Mouse (Mus musculus) neural tube, embryonic 15.5 days (tissue): ENCODE data around the gene Bcas2. TPM values are rescaled to one million over a fixed set of nuclear protein-coding genes. Genes with fewer than 3 reads are reported as not detected.

Source experiments
- ATAC-seq: fragments of 200-750 bp; cut with Nextera tagmentation; 2 replicates; pipeline ENCODE4 v1.8.0; 2017; ENCODE audit warnings: mild to moderate bottlenecking, moderate TSS enrichment, moderate library complexity; ENCODE audit not compliant: low FRiP score
- H3K27ac ChIP-seq: fragments of 300-500 bp; sonication (generic); replicated peaks from 2 replicates; pipeline ENCODE4 v1.5.1; 2015; ENCODE audit warnings: mild to moderate bottlenecking, inconsistent platforms
- H3K27me3 ChIP-seq: fragments of 300-500 bp; sonication (generic); replicated peaks from 2 replicates; pipeline ENCODE4 v1.6.1; 2015; ENCODE audit warnings: inconsistent platforms
- H3K36me3 ChIP-seq: fragments of 300-500 bp; sonication (generic); 2 replicates; pipeline ENCODE4 v1.6.1; 2015; ENCODE audit warnings: inconsistent platforms
- H3K4me1 ChIP-seq: fragments of 300-500 bp; sonication (generic); 2 replicates; pipeline ENCODE4 v1.6.1; 2015; ENCODE audit warnings: inconsistent platforms
- H3K4me2 ChIP-seq: fragments of 300-500 bp; sonication (generic); 2 replicates; pipeline ENCODE4 v1.6.1; 2015; ENCODE audit warnings: inconsistent platforms, mild to moderate bottlenecking, moderate library complexity
- H3K4me3 ChIP-seq: fragments of 300-500 bp; sonication (generic); replicated peaks from 2 replicates; pipeline ENCODE4 v1.5.1; 2015; ENCODE audit warnings: mild to moderate bottlenecking, inconsistent platforms
- H3K9ac ChIP-seq: fragments of 300-500 bp; sonication (generic); replicated peaks from 2 replicates; pipeline ENCODE4 v1.6.1; 2015; ENCODE audit warnings: mild to moderate bottlenecking, inconsistent platforms
- H3K9me3 ChIP-seq: fragments of 300-500 bp; sonication (generic); replicated peaks from 2 replicates; pipeline ENCODE4 v1.6.1; 2016; ENCODE audit warnings: inconsistent platforms
- WGBS: fragments of 180-500 bp; shearing (Covaris S2); methylation state at CpG from one replicate; pipeline ENCODE4 v1.1.7; 2015; ENCODE audit warnings: mixed read lengths; 5-methylcytosine and 5-hydroxymethylcytosine counted together
- polyA plus RNA-seq: library from polyadenylated mRNA; unstranded; fragments of >200 nt; fragmentation: Nextera tagmentation; extraction: Ambion mirVana; gene quantifications from 2 replicates; pipeline ENCODE4 v1.2.1, GENCODE M21; 2015

Gene Bcas2
- 196 and 199 TPM in 2 replicates for polyA plus RNA-seq

DNA sequence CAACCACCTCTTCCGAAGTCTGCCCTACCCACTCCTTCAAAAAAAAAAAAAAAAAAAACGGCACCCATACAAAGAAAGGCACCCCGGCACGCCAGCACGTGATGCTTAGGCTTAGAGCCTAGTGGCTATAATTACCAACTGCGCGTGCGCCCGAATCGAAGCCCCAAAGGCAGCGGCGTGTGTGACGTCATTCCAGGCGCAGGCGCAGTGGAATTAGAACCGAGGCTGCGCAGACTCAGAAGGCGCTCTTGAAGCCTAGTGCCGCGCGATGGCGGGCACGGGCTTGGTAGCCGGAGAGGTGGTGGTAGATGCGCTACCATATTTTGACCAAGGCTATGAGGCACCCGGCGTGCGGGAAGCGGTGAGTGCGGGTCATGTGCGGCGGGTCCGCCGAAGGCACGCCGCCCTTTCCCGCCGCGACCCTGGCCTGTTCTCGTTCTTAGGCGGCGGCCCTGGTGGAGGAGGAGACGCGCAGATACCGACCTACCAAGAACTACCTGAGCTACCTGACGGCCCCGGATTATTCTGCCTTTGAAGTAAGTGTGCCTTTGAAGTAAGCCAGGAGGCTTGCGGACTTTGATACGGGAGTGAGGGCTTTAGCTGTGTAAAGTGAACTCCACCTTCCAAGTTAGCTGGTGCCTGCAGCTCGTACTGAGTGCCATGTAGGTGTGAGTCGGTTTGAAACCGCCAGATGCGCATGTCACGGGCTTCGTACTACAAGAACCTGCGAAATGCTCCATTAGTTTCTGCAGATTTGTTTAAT lies at the start of gene Bcas2:
Bcas2 (plus strand) TSS at position 151 of the 763 bp plus-strand sequence.
- H3K9me3 ChIP-seq = no peaks in the 10 kb centered on the region
- peak within 1 kb of the TSS; percentile 71 for H3K4me2 ChIP-seq
- H3K9ac ChIP-seq = peak within 1 kb of the TSS; percentile 82
- peaks cover 25% of the 10 kb centered on the region for H3K4me1 ChIP-seq
- peaks cover 29% of the 10 kb centered on the region for H3K36me3 ChIP-seq
- WGBS = under 1% methylated on average over 56 of the region's 56 CpGs
- peak within 1 kb of the TSS; percentile 84 for H3K27ac ChIP-seq
- H3K27me3 ChIP-seq = no peaks in the 10 kb centered on the region
- peak; percentile 97 for ATAC-seq
- peak within 1 kb of the TSS; percentile 61 for H3K4me3 ChIP-seq

- 86% methylated on average over 3 of the region's 3 CpGs for WGBS
- ATAC-seq = no peak
- no peaks in the 10 kb centered on the region for H3K9me3 ChIP-seq
- H3K4me2 ChIP-seq = no peak overlapping the region
- H3K4me1 ChIP-seq = no peaks in the 10 kb centered on the region
- H3K27me3 ChIP-seq = peaks cover 8% of the 10 kb centered on the region
- no peak overlapping the region for H3K27ac ChIP-seq
- no peaks in the 10 kb centered on the region for H3K36me3 ChIP-seq
- no peak overlapping the region for H3K9ac ChIP-seq
- H3K4me3 ChIP-seq = no peak overlapping the region
These were observed 47.8 kb upstream of the Bcas2 start for GRCm38 (mm10) chr3:103123636-103124035.

GRCm38 (mm10) chr3:103126138-103126537 lies 45.3 kb upstream of the Bcas2 start:
- Histone ChIP-seq H3K4me3 (no peak overlapping the region), H3K9ac (no peak overlapping the region), H3K27me3 (peaks cover 15% of the 10 kb centered on the region), H3K27ac (no peak overlapping the region), H3K4me1 (peaks cover 10% of the 10 kb centered on the region), H3K36me3 (no peaks in the 10 kb centered on the region), H3K9me3 (no peaks in the 10 kb centered on the region), H3K4me2 (no peak overlapping the region)
- ATAC-seq = no peak
- 94% methylated on average over 3 of the region's 3 CpGs for WGBS

GRCm38 (mm10) chr3:103127177-103127576 lies 44.3 kb upstream of the Bcas2 start:
- no peak overlapping the region for H3K4me3 ChIP-seq
- H3K27ac ChIP-seq = no peak overlapping the region
- no peak for ATAC-seq
- no peaks in the 10 kb centered on the region for H3K9me3 ChIP-seq
- WGBS = 11% methylated on average over 2 of the region's 2 CpGs
- no peaks in the 10 kb centered on the region for H3K36me3 ChIP-seq
- H3K4me2 ChIP-seq = no peak overlapping the region
- no peak overlapping the region for H3K9ac ChIP-seq
- H3K27me3 ChIP-seq = peaks cover 15% of the 10 kb centered on the region
- peaks cover 15% of the 10 kb centered on the region for H3K4me1 ChIP-seq

DNA sequence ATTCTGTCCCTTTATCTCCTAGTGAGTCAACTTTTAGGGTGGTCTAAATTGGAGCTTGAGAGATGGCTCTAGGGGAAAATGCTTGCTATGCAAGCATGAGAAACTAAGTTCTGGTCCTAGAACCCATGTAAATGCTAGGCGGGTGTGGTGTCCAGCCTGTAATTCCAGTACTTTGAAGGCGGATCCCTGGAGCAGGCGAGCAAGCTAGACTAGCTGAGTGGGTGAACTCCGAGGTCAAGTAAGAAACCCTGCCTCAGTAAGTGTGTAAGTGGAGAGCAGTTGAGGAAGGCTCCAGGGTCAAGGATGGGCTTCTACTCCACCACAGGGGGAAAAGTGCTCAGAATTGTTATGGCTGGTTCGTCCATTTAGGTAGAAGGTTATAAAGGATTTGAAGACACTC lies 43.7 kb upstream of the Bcas2 start:
- ATAC-seq = no peak
- 64% methylated on average over 5 of the region's 5 CpGs for WGBS
- Histone ChIP-seq H3K4me2 (no peak overlapping the region), H3K4me1 (peaks cover 15% of the 10 kb centered on the region), H3K36me3 (no peaks in the 10 kb centered on the region), H3K27me3 (peaks cover 15% of the 10 kb centered on the region), H3K9ac (no peak overlapping the region), H3K9me3 (no peaks in the 10 kb centered on the region), H3K4me3 (no peak overlapping the region), H3K27ac (no peak overlapping the region)

- H3K27ac ChIP-seq = no peak overlapping the region
- no peak overlapping the region for H3K4me2 ChIP-seq
- peaks cover 15% of the 10 kb centered on the region for H3K4me1 ChIP-seq
- H3K36me3 ChIP-seq = no peaks in the 10 kb centered on the region
- 36% methylated on average over 4 of the region's 4 CpGs for WGBS
- no peak overlapping the region for H3K9ac ChIP-seq
- H3K27me3 ChIP-seq = peaks cover 15% of the 10 kb centered on the region
- H3K9me3 ChIP-seq = no peaks in the 10 kb centered on the region
- H3K4me3 ChIP-seq = no peak overlapping the region
- no peak for ATAC-seq
These were observed 43.2 kb upstream of the Bcas2 start for GRCm38 (mm10) chr3:103128251-103128650.

DNA sequence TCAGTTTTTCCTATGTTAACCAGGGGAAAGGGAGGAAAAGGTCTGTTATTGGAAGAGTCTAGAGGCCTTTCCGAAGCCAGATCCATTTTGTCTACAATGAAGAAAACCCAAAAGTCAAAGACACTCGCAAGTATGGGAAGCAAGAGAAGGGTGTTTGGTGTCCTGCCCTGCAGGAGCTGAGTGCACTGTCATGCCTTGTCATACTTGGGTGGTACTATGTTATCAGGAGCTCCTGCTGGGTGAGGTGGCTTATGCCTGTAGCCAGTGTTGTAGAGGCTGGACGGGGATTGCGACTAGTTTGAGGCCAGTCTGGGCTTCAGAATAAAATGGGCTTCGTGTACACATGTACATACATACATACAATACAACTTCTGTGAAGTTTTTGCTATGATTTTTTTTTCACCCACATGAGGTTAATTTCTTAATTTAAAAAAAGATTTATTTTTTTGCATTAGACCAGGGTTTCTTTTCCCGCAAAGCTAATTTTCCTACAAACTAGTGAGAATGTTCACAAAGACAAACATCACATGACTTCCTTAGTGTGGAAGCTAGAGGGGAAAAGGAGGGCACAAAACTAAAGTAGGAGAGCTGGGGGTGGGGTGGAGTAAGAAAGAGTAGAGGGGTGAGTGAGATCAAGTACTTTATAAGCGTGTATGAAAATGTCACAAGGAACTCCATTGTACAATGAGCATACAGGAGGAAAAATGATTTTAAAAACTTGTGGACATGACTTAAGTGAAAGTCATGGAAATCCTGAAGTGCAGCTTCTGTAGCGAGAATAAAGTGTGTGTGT lies 41.9 kb upstream of the Bcas2 start:
- no peak overlapping the region for H3K27ac ChIP-seq
- ATAC-seq = no peak
- no peaks in the 10 kb centered on the region for H3K9me3 ChIP-seq
- H3K27me3 ChIP-seq = peaks cover 15% of the 10 kb centered on the region
- peaks cover 15% of the 10 kb centered on the region for H3K4me1 ChIP-seq
- H3K4me3 ChIP-seq = no peak overlapping the region
- H3K36me3 ChIP-seq = no peaks in the 10 kb centered on the region
- H3K9ac ChIP-seq = no peak overlapping the region
- H3K4me2 ChIP-seq = no peak overlapping the region
- WGBS = 87% methylated on average over 8 of the region's 8 CpGs

- Histone ChIP-seq H3K36me3 (no peaks in the 10 kb centered on the region), H3K27ac (peak overlapping the region; percentile 19; the same call in 1 of the 2 replicates), H3K9me3 (no peaks in the 10 kb centered on the region), H3K4me1 (peaks cover 15% of the 10 kb centered on the region), H3K9ac (no peak overlapping the region), H3K4me2 (0 out of 2 replicates have a peak overlapping the region, but pooled peaks have one; percentile 21), H3K27me3 (peaks cover 11% of the 10 kb centered on the region), H3K4me3 (no peak overlapping the region)
- WGBS = 24% methylated on average over 6 of the region's 6 CpGs
- peak; percentile 38 for ATAC-seq
These were observed 41.2 kb upstream of the Bcas2 start for GRCm38 (mm10) chr3:103130236-103130751.

GRCm38 (mm10) chr3:103133098-103133497 lies 38.4 kb upstream of the Bcas2 start:
- no peak overlapping the region for H3K4me3 ChIP-seq
- peaks cover 15% of the 10 kb centered on the region for H3K4me1 ChIP-seq
- ATAC-seq = no peak
- H3K9ac ChIP-seq = no peak overlapping the region
- H3K27me3 ChIP-seq = peaks cover 11% of the 10 kb centered on the region
- no peak overlapping the region for H3K27ac ChIP-seq
- 94% methylated on average over 10 of the region's 10 CpGs for WGBS
- no peaks in the 10 kb centered on the region for H3K9me3 ChIP-seq
- no peak overlapping the region for H3K4me2 ChIP-seq
- H3K36me3 ChIP-seq = no peaks in the 10 kb centered on the region

DNA sequence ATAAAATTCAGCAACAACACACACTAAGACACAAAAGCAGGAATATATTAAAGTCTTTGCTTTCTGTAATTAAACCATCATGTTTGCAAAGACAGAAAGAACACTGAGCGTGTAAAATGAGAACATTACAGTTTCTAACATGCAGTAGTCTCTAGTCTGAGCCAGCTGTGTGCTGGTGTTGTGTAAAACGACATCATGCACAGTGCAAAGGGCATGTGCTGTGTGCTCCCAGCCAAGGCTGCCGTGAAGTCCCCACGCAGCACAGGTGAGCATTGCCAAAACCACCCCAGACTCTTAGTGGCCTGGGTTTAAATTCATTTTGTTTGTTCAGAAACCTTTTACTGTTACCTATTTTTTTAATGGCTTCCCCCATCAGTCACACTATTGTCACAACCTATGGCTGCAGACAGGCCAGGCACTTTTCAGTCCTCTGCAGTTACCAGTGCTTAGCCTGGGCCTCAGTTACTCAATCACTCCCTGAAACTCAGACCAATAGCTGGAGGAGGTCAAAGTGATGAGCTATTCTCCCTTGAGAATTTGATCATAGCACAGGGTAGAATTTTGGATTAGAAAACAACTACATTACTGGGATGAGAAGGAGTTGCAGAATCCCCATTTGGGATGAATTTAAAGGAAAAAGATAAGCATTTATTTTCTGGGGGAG lies 34.9 kb upstream of the Bcas2 start:
- Histone ChIP-seq H3K27ac (no peak overlapping the region), H3K4me2 (no peak overlapping the region)
- WGBS = 87% methylated on average over 4 of the region's 4 CpGs

DNA sequence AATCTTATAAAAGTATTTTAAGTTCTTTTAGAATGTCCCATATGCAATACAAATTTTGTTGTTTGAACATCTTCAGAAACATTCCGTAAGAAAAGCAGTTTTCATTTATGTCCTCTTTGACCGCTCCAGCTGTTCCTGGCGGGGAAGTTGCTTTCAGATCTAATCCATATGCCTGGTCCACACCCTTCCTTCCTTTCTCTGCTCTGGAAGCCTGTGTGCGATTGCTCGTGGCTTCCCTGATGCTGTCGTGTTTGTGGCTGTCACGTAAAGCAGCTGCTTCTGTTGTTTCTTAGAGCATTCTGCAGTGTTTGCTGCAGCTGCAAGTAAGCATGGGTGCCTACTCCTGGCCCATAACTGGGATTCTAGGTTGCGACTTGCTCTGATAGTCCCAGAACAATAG lies 32.4 kb upstream of the Bcas2 start:
- Histone ChIP-seq H3K4me3 (no peak overlapping the region), H3K9ac (no peak overlapping the region), H3K27ac (no peak overlapping the region), H3K4me1 (no peaks in the 10 kb centered on the region), H3K9me3 (no peaks in the 10 kb centered on the region), H3K4me2 (no peak overlapping the region), H3K36me3 (no peaks in the 10 kb centered on the region), H3K27me3 (no peaks in the 10 kb centered on the region)
- no peak for ATAC-seq
- 82% methylated on average over 8 of the region's 8 CpGs for WGBS

More for the DNA sequence above, 34.9 kb upstream of the Bcas2 start:
- Histone ChIP-seq H3K9ac (no peak overlapping the region), H3K4me3 (no peak overlapping the region), H3K27me3 (no peaks in the 10 kb centered on the region), H3K36me3 (no peaks in the 10 kb centered on the region), H3K9me3 (no peaks in the 10 kb centered on the region), H3K4me1 (peaks cover 2% of the 10 kb centered on the region)
- no peak for ATAC-seq
